9 mouse cellular contexts compared by ENCODE assay signal in genomic region chr8:61665021-61665420, GRCm38 (mm10).
DNase-seq lines count a peak whose midpoint lies in the region.
"Had no signal": no experiment of that assay in that cellular context is flagged by ENCODE, and none has a peak within 500 bp of the region (broad histone marks: within the 10 kb centered on the region; RNA-seq: fewer than 3 reads in every experiment).

No protein-coding gene starts in this region.

- H3K9me3 ChIP-seq in heart, embryonic 10.5 days = no peaks in the 10 kb centered on the region

- peak; percentile 54 to 68 for DNase-seq in heart, adult 18-20 months
- DNase-seq in heart, embryonic 10.5 days (ENCODE audit: low spot score) = no peak
- DNase-seq in urinary bladder, postnatal 14 days (ENCODE audit: low spot score) = peak; percentile 31
- no peak for DNase-seq in urinary bladder, adult 2 months (ENCODE audit: low spot score)
- peak; percentile 65 to 66 for DNase-seq in heart, postnatal 10 days
- peak; percentile 25 for DNase-seq in mesoderm, embryonic 11.5 days (ENCODE audit: low read depth, low spot score)
- no peak for DNase-seq in layer of hippocampus, adult 8-10 months (ENCODE audit: low spot score in 2 of 2)
- DNase-seq in right cerebral cortex, adult 18-20 months = no peak

- no peak overlapping the region for H3K4me3 ChIP-seq in heart, embryonic 10.5 days

- WGBS in heart, embryonic 10.5 days = 30% methylated on average over 8 of the region's 8 CpGs

- peaks cover 31% of the 10 kb centered on the region; the same call in 1 of the 2 replicates for H3K36me3 ChIP-seq in heart, embryonic 10.5 days

- peaks cover 24% of the 10 kb centered on the region for H3K4me1 ChIP-seq in heart, embryonic 10.5 days

- no peaks in the 10 kb centered on the region for H3K27me3 ChIP-seq in heart, embryonic 10.5 days (ENCODE audit: insufficient read depth, poor library complexity, severe bottlenecking)

- intact Hi-C loops in heart, postnatal 10 days (cut with DNase I) = no loop called here

- no peak overlapping the region for H3K27ac ChIP-seq in heart, embryonic 10.5 days
- H3K27ac ChIP-seq: hindbrain, postnatal 0 days had no signal

Comparison
In these comparisons a context has a peak if more than half of its experiments do, and no peak if none do; other contexts are left out.
1. DNase-seq: peak in heart, adult 18-20 months (2 of 2), urinary bladder, postnatal 14 days (single experiment), heart, postnatal 10 days (2 of 2) and mesoderm, embryonic 11.5 days (single experiment); none in heart, embryonic 10.5 days (single experiment), urinary bladder, adult 2 months (single experiment), layer of hippocampus, adult 8-10 months (0 of 2) and right cerebral cortex, adult 18-20 months (single experiment).